Mouse (Mus musculus) erythroblast, embryonic 14.5 days (primary cell): Measurements from ENCODE around the gene Fam117b.

ENCODE experiments used
- GATA1 ChIP-seq: IDR thresholded peaks from 2 replicates; pipeline ENCODE4 v1.6.1; 2012; ENCODE audit warnings: low read length, inconsistent platforms, mixed read lengths
- TAL1 ChIP-seq: IDR thresholded peaks from 3 replicates; pipeline ENCODE4 v1.6.1; 2012; ENCODE audit warnings: low read length, inconsistent platforms, mixed read lengths

GRCm38 (mm10) chr1:59987399-59988040 is 74.7 kb downstream of the Fam117b start:
- TF ChIP-seq GATA1 (no peak), TAL1 (no peak)
